Mouse (Mus musculus): ENCODE results near the gene Got1. TPM values are rescaled to one million over a fixed set of nuclear protein-coding genes. Genes with fewer than 3 reads are reported as not detected.
"Not testable (repeated sequence)": the region's sequence is repeated elsewhere in the genome, so short reads cannot be mapped to it uniquely, and the experiment has no call there.

Got1 gene
- total and polyA plus RNA-seq, 3 experiments, result 575 to 1,224 (median 956) TPM

- intact Hi-C loops (cut with DNase I), result no loop called here
- Histone ChIP-seq H3K4me3 (no peak overlapping the region), H3K9ac (ENCODE audit: low read depth, low read length) (no peak overlapping the region), H3K79me2 (replicated peaks; ENCODE audit: control insufficient read depth, insufficient read depth, low read length) (0 out of 2 replicates have a peak, but pooled peaks cover 2% of the 10 kb centered on the region), H3K27ac (no peak overlapping the region), H3K27me3 (ENCODE audit: control insufficient read depth, insufficient read depth, low read length) (no peaks in the 10 kb centered on the region), H3K4me1 (ENCODE audit: control insufficient read depth, insufficient read depth, low read length) (peaks cover 2% of the 10 kb centered on the region), H3K36me3 (ENCODE audit: control insufficient read depth, insufficient read depth, low read length) (peaks cover 10% of the 10 kb centered on the region)
- no peak for TF ChIP-seq CTCF (IDR thresholded peaks at IDR 0.05)
- TF ChIP-seq EP300 (IDR thresholded peaks at IDR 0.05; ENCODE audit: insufficient read depth, low read depth, low read length), result no peak
- TF ChIP-seq POLR2A (IDR thresholded peaks at IDR 0.05; ENCODE audit: insufficient read depth, low read depth, low read length), result no peak
- no peak for DNase-seq
- WGBS, result 86% methylated on average over 11 of the region's 11 CpGs
Measured at GRCm38 (mm10) chr19:43502630-43503029, 21.8 kb downstream of the Got1 start.

GRCm38 (mm10) chr19:43498874-43499273, 25.5 kb downstream of the Got1 start:
- DNase-seq, result peak in 1 of 2 experiments; percentile 30
- Histone ChIP-seq H3K79me2 (replicated peaks; ENCODE audit: control insufficient read depth, insufficient read depth, low read length) (no peaks in the 10 kb centered on the region), H3K9ac (ENCODE audit: low read depth, low read length) (no peak overlapping the region), H3K4me1 (ENCODE audit: control insufficient read depth, insufficient read depth, low read length) (peaks cover 2% of the 10 kb centered on the region), H3K27ac (peak overlapping the region; percentile 55), H3K27me3 (ENCODE audit: control insufficient read depth, insufficient read depth, low read length) (no peaks in the 10 kb centered on the region; the same call in 1 of the 2 replicates), H3K4me3 (no peak overlapping the region), H3K36me3 (ENCODE audit: control insufficient read depth, insufficient read depth, low read length) (peaks cover 10% of the 10 kb centered on the region)
- WGBS, result 33% methylated on average over 7 of the region's 7 CpGs
- TF ChIP-seq CTCF (IDR thresholded peaks at IDR 0.05), result no peak
- TF ChIP-seq EP300 (IDR thresholded peaks at IDR 0.05; ENCODE audit: insufficient read depth, low read depth, low read length), result no peak
- TF ChIP-seq POLR2A (IDR thresholded peaks at IDR 0.05; ENCODE audit: insufficient read depth, low read depth, low read length), result no peak
- intact Hi-C loops (cut with DNase I), result loop anchor here (10.0 kb wide), 1 partner anchor 256 kb away; the partner anchor contains the start of genes Cox15 and Cutc

- intact Hi-C loops (cut with DNase I), result loop anchor here (2.0 to 10.0 kb wide), 2 partner anchors 157 to 257 kb away; partner anchors contain the start of genes Cox15 and Cutc
- no peak for DNase-seq
- TF ChIP-seq POLR2A (IDR thresholded peaks at IDR 0.05; ENCODE audit: insufficient read depth, low read depth, low read length), result no peak
- TF ChIP-seq CTCF (IDR thresholded peaks at IDR 0.05), result no peak
- no peak for TF ChIP-seq EP300 (IDR thresholded peaks at IDR 0.05; ENCODE audit: insufficient read depth, low read depth, low read length)
- H3K27ac ChIP-seq, result no peak overlapping the region
- peaks cover 8% of the 10 kb centered on the region for H3K36me3 ChIP-seq (ENCODE audit: control insufficient read depth, insufficient read depth, low read length)
- H3K4me1 ChIP-seq (ENCODE audit: control insufficient read depth, insufficient read depth, low read length), result peaks cover 2% of the 10 kb centered on the region
- H3K9ac ChIP-seq (ENCODE audit: low read depth, low read length), result no peak overlapping the region
- H3K79me2 ChIP-seq (replicated peaks; ENCODE audit: control insufficient read depth, insufficient read depth, low read length), result no peaks in the 10 kb centered on the region
- H3K4me3 ChIP-seq, result no peak overlapping the region
- H3K27me3 ChIP-seq (ENCODE audit: control insufficient read depth, insufficient read depth, low read length), result no peaks in the 10 kb centered on the region; the same call in 1 of the 2 replicates
- 71% methylated on average over 7 of the region's 7 CpGs for WGBS
Measured at GRCm38 (mm10) chr19:43497440-43497839, 27.0 kb downstream of the Got1 start.

GRCm38 (mm10) chr19:43495846-43496245, 28.6 kb downstream of the Got1 start:
- Histone ChIP-seq H3K27me3 (ENCODE audit: control insufficient read depth, insufficient read depth, low read length) (no peaks in the 10 kb centered on the region; the same call in 1 of the 2 replicates), H3K36me3 (ENCODE audit: control insufficient read depth, insufficient read depth, low read length) (peaks cover 8% of the 10 kb centered on the region), H3K27ac (peak overlapping the region; percentile 56; the same call in 1 of the 2 replicates), H3K4me3 (no peak overlapping the region), H3K9ac (ENCODE audit: low read depth, low read length) (no peak overlapping the region), H3K79me2 (replicated peaks; ENCODE audit: control insufficient read depth, insufficient read depth, low read length) (no peaks in the 10 kb centered on the region), H3K4me1 (ENCODE audit: control insufficient read depth, insufficient read depth, low read length) (peaks cover 2% of the 10 kb centered on the region)
- 12% methylated on average over 5 of the region's 5 CpGs for WGBS
- TF ChIP-seq EP300 (IDR thresholded peaks at IDR 0.05; ENCODE audit: insufficient read depth, low read depth, low read length), result no peak
- peak; percentile 98 for TF ChIP-seq CTCF (IDR thresholded peaks at IDR 0.05)
- intact Hi-C loops (cut with DNase I), result loop anchor here (1.0 to 10.0 kb wide), 3 partner anchors 32 to 259 kb away; partner anchors contain the start of genes Cox15 and Cutc
- DNase-seq, result peak; percentile 31 to 40

GRCm38 (mm10) chr19:43494914-43495313, 29.5 kb downstream of the Got1 start:
- no peak for DNase-seq
- peaks cover 8% of the 10 kb centered on the region for H3K36me3 ChIP-seq (ENCODE audit: control insufficient read depth, insufficient read depth, low read length)
- intact Hi-C loops (cut with DNase I), result loop anchor here (10.0 kb wide), 1 partner anchor 260 kb away; the partner anchor contains the start of genes Cox15 and Cutc
- H3K9ac ChIP-seq (ENCODE audit: low read depth, low read length), result no peak overlapping the region
- peaks cover 2% of the 10 kb centered on the region for H3K4me1 ChIP-seq (ENCODE audit: control insufficient read depth, insufficient read depth, low read length)
- H3K27ac ChIP-seq, result no peak overlapping the region
- no peaks in the 10 kb centered on the region for H3K79me2 ChIP-seq (replicated peaks; ENCODE audit: control insufficient read depth, insufficient read depth, low read length)
- H3K4me3 ChIP-seq, result no peak overlapping the region
- no peaks in the 10 kb centered on the region; the same call in 1 of the 2 replicates for H3K27me3 ChIP-seq (ENCODE audit: control insufficient read depth, insufficient read depth, low read length)
- no peak for TF ChIP-seq EP300 (IDR thresholded peaks at IDR 0.05; ENCODE audit: insufficient read depth, low read depth, low read length)
- no peak for TF ChIP-seq POLR2A (IDR thresholded peaks at IDR 0.05; ENCODE audit: insufficient read depth, low read depth, low read length)
- no peak for TF ChIP-seq CTCF (IDR thresholded peaks at IDR 0.05)
- WGBS, result 18% methylated on average over 14 of the region's 14 CpGs

GRCm38 (mm10) chr19:43493878-43494277, 30.5 kb downstream of the Got1 start:
- TF ChIP-seq EP300 (IDR thresholded peaks at IDR 0.05; ENCODE audit: insufficient read depth, low read depth, low read length) (no peak), POLR2A (IDR thresholded peaks at IDR 0.05; ENCODE audit: insufficient read depth, low read depth, low read length) (no peak), CTCF (IDR thresholded peaks at IDR 0.05) (no peak)
- Histone ChIP-seq H3K4me3 (no peak overlapping the region), H3K27ac (no peak overlapping the region), H3K79me2 (replicated peaks; ENCODE audit: control insufficient read depth, insufficient read depth, low read length) (no peaks in the 10 kb centered on the region), H3K27me3 (ENCODE audit: control insufficient read depth, insufficient read depth, low read length) (no peaks in the 10 kb centered on the region; the same call in 1 of the 2 replicates), H3K36me3 (ENCODE audit: control insufficient read depth, insufficient read depth, low read length) (0 out of 2 replicates have a peak, but pooled peaks cover 2% of the 10 kb centered on the region), H3K9ac (ENCODE audit: low read depth, low read length) (no peak overlapping the region), H3K4me1 (ENCODE audit: control insufficient read depth, insufficient read depth, low read length) (peaks cover 2% of the 10 kb centered on the region)
- DNase-seq, result no peak
- intact Hi-C loops (cut with DNase I), result loop anchor here (10.0 kb wide), 1 partner anchor 261 kb away; the partner anchor contains the start of genes Cox15 and Cutc
- 83% methylated on average over 6 of the region's 6 CpGs for WGBS

- not testable (repeated sequence) for H3K27me3 ChIP-seq (ENCODE audit: control insufficient read depth, insufficient read depth, low read length); H3K36me3 ChIP-seq (ENCODE audit: control insufficient read depth, insufficient read depth, low read length); H3K4me3 ChIP-seq; H3K79me2 ChIP-seq (replicated peaks; ENCODE audit: control insufficient read depth, insufficient read depth, low read length); H3K4me1 ChIP-seq (ENCODE audit: control insufficient read depth, insufficient read depth, low read length); H3K27ac ChIP-seq; DNase-seq; H3K9ac ChIP-seq (ENCODE audit: low read depth, low read length)
- intact Hi-C loops (cut with DNase I), result loop anchor here (10.0 kb wide), 1 partner anchor 261 kb away; the partner anchor contains the start of genes Cox15 and Cutc
- WGBS, result 67% methylated on average over 1 of the region's 1 CpGs
Measured at GRCm38 (mm10) chr19:43493316-43493715, 31.1 kb downstream of the Got1 start.

Data from heart, adult 2 months (tissue).